Mouse (Mus musculus) spleen, adult 2 months (tissue): ENCODE data around the gene 8030411F24Rik.

Experiments used
- CTCF ChIP-seq: fragments of 200-500 bp; IDR thresholded peaks from 2 replicates; pipeline ENCODE4 v1.5.1; 2011; ENCODE audit warnings: mild to moderate bottlenecking, inconsistent platforms; ENCODE audit not compliant: insufficient read depth, insufficient read length, insufficient replicate concordance; ENCODE audit errors: extremely low read depth
- POLR2A ChIP-seq: fragments of 200-500 bp; IDR thresholded peaks from 2 replicates; pipeline ENCODE4 v1.6.1; 2011; ENCODE audit warnings: low read depth, low read length, inconsistent platforms

DNA sequence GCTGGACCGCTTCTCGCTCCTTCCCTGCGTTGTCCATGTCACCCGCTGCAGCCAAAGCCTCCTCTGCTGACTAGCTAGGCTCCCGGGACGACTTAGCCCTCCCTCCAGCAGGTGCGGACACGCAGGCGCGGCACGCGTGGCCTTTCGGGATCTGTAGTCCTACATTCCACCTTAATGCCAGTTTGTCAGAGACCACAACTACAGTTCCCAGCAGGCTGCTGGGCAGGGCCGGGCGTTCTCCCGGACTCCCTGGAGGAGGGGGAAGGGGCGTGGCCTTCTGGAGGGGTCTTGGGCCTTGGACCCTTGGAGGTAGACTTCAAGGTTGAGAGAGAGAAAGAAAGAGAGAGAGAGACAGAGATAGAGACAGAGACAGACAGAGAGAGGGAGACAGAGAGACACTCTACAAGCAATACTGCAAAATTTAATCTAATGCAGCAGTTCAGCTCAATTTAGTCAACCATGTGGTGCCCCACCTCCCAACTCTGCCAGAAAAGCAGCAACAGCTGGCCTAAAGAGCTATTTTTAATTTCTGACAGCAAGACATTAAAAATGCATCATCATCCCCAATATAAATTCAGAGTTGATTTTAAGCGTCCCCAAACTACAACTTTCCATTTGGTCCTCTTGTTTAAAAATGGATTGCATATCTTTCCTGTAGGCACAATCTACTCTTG is 49.3 kb upstream of the 8030411F24Rik start, which contains the start of gene Napb:
- TF ChIP-seq POLR2A = no peak
- no peak for TF ChIP-seq CTCF
